Mouse (Mus musculus): ENCODE measurements around the gene Hdgfl3. TPM values are rescaled to one million over a fixed set of nuclear protein-coding genes. Genes with fewer than 3 reads are reported as not detected.
A peak's percentile ranks its signal among the peaks of the same experiment; 100 is the strongest.

The Hdgfl3 gene
- total RNA-seq (2021): 1 to 10 TPM; 6.1 to 8.7 TPM
- long read RNA-seq, experiment 1, full-length matches to known transcripts: 12 of 12 reads
- long read RNA-seq, experiment 1, partial matches to known transcripts: 0 of 12 reads
- long read RNA-seq, experiment 1, other reads (novel, unspliced or antisense): 0 of 12 reads
- long read RNA-seq, experiment 2, full-length matches to known transcripts: 4 of 7 reads
- long read RNA-seq, experiment 2, partial matches to known transcripts: 0 of 7 reads
- long read RNA-seq, experiment 2, other reads (novel, unspliced or antisense): 3 of 7 reads

GRCm38 (mm10) chr7:81934267-81934745, at the start of gene Hdgfl3:
Gene Hdgfl3, minus strand, starts transcription at chr7:81934473.
- peak; percentile 82 for DNase-seq

GRCm38 (mm10) chr7:81983651-81984050, 49.4 kb upstream of the Hdgfl3 start:
- DNase-seq: no peak

- DNase-seq: no peak
Measured at GRCm38 (mm10) chr7:81978304-81978703, 44.0 kb upstream of the Hdgfl3 start.

GRCm38 (mm10) chr7:81974616-81975015, 40.3 kb upstream of the Hdgfl3 start:
- no peak for DNase-seq

- DNase-seq: no peak
Measured at GRCm38 (mm10) chr7:81973939-81974338, 39.7 kb upstream of the Hdgfl3 start.

- DNase-seq: no peak
Measured at GRCm38 (mm10) chr7:81973339-81973738, 39.1 kb upstream of the Hdgfl3 start.

GRCm38 (mm10) chr7:81968975-81969374, 34.7 kb upstream of the Hdgfl3 start:
- DNase-seq: no peak

- DNase-seq: no peak
Measured at GRCm38 (mm10) chr7:81968451-81968850, 34.2 kb upstream of the Hdgfl3 start.

GRCm38 (mm10) chr7:81966195-81966594, 31.9 kb upstream of the Hdgfl3 start:
- DNase-seq: no peak

- no peak for DNase-seq
Measured at GRCm38 (mm10) chr7:81959704-81960103, 25.4 kb upstream of the Hdgfl3 start.

GRCm38 (mm10) chr7:81954208-81954846, 20.1 kb upstream of the Hdgfl3 start:
- DNase-seq: no peak

GRCm38 (mm10) chr7:81950499-81950898, 16.2 kb upstream of the Hdgfl3 start:
- DNase-seq: no peak

- DNase-seq: no peak
Measured at GRCm38 (mm10) chr7:81945398-81945797, 11.1 kb upstream of the Hdgfl3 start.

GRCm38 (mm10) chr7:81934806-81935205, 533 bp upstream of the Hdgfl3 start:
- no peak for DNase-seq

- peak; percentile 73 for DNase-seq
Measured at GRCm38 (mm10) chr7:81933601-81934266, 539 bp downstream of the Hdgfl3 start.

GRCm38 (mm10) chr7:81933061-81933600, 1.1 kb downstream of the Hdgfl3 start:
- DNase-seq: no peak

- DNase-seq: no peak
Measured at GRCm38 (mm10) chr7:81932521-81933045, 1.7 kb downstream of the Hdgfl3 start.

GRCm38 (mm10) chr7:81928998-81929397, 5.3 kb downstream of the Hdgfl3 start:
- no peak for DNase-seq

- no peak for DNase-seq
Measured at GRCm38 (mm10) chr7:81921379-81921952, 12.8 kb downstream of the Hdgfl3 start.

- DNase-seq: no peak
Measured at GRCm38 (mm10) chr7:81920314-81920713, 14.0 kb downstream of the Hdgfl3 start.

GRCm38 (mm10) chr7:81918316-81918715, 16.0 kb downstream of the Hdgfl3 start:
- DNase-seq: no peak

- no peak for DNase-seq
Measured at GRCm38 (mm10) chr7:81904926-81905325, 29.3 kb downstream of the Hdgfl3 start.
